Mouse (Mus musculus): Measurements from ENCODE around the gene Tsc2. TPM values are rescaled to one million over a fixed set of nuclear protein-coding genes. Genes with fewer than 3 reads are reported as not detected.
"Not testable (repeated sequence)": the region's sequence is repeated elsewhere in the genome, so short reads cannot be mapped to it uniquely, and the experiment has no call there.

Tsc2 gene
- polyA plus RNA-seq, 1 experiment from 2014 or later: 58.2 TPM

- WGBS: 11% methylated on average over 15 of the region's 15 CpGs
- not testable (repeated sequence) for H3K36me3 ChIP-seq (ENCODE audit: control insufficient read depth, insufficient read depth, low read length); ATAC-seq (ENCODE audit: low read depth); H3K9me3 ChIP-seq (ENCODE audit: control insufficient read depth, low read length); H3K27me3 ChIP-seq (ENCODE audit: control insufficient read depth, insufficient read depth, low read depth, low read length)
- peak overlapping the region; percentile 63 for H3K4me2 ChIP-seq (ENCODE audit: low read depth, low read length)
- peaks cover 26% of the 10 kb centered on the region for H3K4me1 ChIP-seq (replicated peaks; ENCODE audit: control insufficient read depth, insufficient read depth, low read length)
- peak overlapping the region; percentile 97 for H3K4me3 ChIP-seq (ENCODE audit: low read length)
- peak overlapping the region; percentile 94 for H3K9ac ChIP-seq (ENCODE audit: low read length)
- peak overlapping the region; percentile 79 for H3K27ac ChIP-seq (ENCODE audit: low read length)
Measured at GRCm38 (mm10) chr17:24669214-24669544, 36.7 kb upstream of the Tsc2 start.

- H3K9me3 ChIP-seq (ENCODE audit: control insufficient read depth, low read length): no peaks in the 10 kb centered on the region
- no peak overlapping the region for H3K27ac ChIP-seq (ENCODE audit: low read length)
- ATAC-seq (ENCODE audit: low read depth): no peak
- WGBS: 20% methylated on average over 6 of the region's 6 CpGs
- H3K36me3 ChIP-seq (ENCODE audit: control insufficient read depth, insufficient read depth, low read length): no peaks in the 10 kb centered on the region
- H3K27me3 ChIP-seq (ENCODE audit: control insufficient read depth, insufficient read depth, low read depth, low read length): no peaks in the 10 kb centered on the region
- H3K9ac ChIP-seq (ENCODE audit: low read length): no peak overlapping the region
- no peak overlapping the region for H3K4me3 ChIP-seq (ENCODE audit: low read length)
- H3K4me2 ChIP-seq (ENCODE audit: low read depth, low read length): no peak overlapping the region
- H3K4me1 ChIP-seq (replicated peaks; ENCODE audit: control insufficient read depth, insufficient read depth, low read length): peaks cover 26% of the 10 kb centered on the region
Measured at GRCm38 (mm10) chr17:24667416-24667815, 35.0 kb upstream of the Tsc2 start.

- not testable (repeated sequence) for H3K9me3 ChIP-seq (ENCODE audit: control insufficient read depth, low read length); H3K4me2 ChIP-seq (ENCODE audit: low read depth, low read length); H3K27ac ChIP-seq (ENCODE audit: low read length); H3K4me3 ChIP-seq (ENCODE audit: low read length); H3K36me3 ChIP-seq (ENCODE audit: control insufficient read depth, insufficient read depth, low read length); H3K27me3 ChIP-seq (ENCODE audit: control insufficient read depth, insufficient read depth, low read depth, low read length); ATAC-seq (ENCODE audit: low read depth); H3K9ac ChIP-seq (ENCODE audit: low read length)
- 55% methylated on average over 7 of the region's 7 CpGs for WGBS
- H3K4me1 ChIP-seq (replicated peaks; ENCODE audit: control insufficient read depth, insufficient read depth, low read length): peaks cover 22% of the 10 kb centered on the region
Measured at GRCm38 (mm10) chr17:24667011-24667410, 34.6 kb upstream of the Tsc2 start.

GRCm38 (mm10) chr17:24658017-24658758, 25.8 kb upstream of the Tsc2 start, which contains the start of gene Npw:
TSS of gene Npw (minus strand) at chr17:24658457.
- Histone ChIP-seq H3K4me1 (replicated peaks; ENCODE audit: control insufficient read depth, insufficient read depth, low read length) (peaks cover 12% of the 10 kb centered on the region; the same call in 1 of the 2 replicates), H3K4me2 (ENCODE audit: low read depth, low read length) (peak within 1 kb of the TSS; percentile 89), H3K27me3 (ENCODE audit: control insufficient read depth, insufficient read depth, low read depth, low read length) (peaks cover 35% of the 10 kb centered on the region), H3K9ac (ENCODE audit: low read length) (peak within 1 kb of the TSS; percentile 57), H3K9me3 (ENCODE audit: control insufficient read depth, low read length) (no peaks in the 10 kb centered on the region), H3K36me3 (ENCODE audit: control insufficient read depth, insufficient read depth, low read length) (no peaks in the 10 kb centered on the region), H3K4me3 (ENCODE audit: low read length) (peak within 1 kb of the TSS; percentile 50), H3K27ac (ENCODE audit: low read length) (no peak within 1 kb of the TSS)
- WGBS: 2% methylated on average over 47 of the region's 47 CpGs
- ATAC-seq (ENCODE audit: low read depth): peak; percentile 57

- H3K36me3 ChIP-seq (ENCODE audit: control insufficient read depth, insufficient read depth, low read length): no peaks in the 10 kb centered on the region
- no peak overlapping the region for H3K4me2 ChIP-seq (ENCODE audit: low read depth, low read length)
- H3K9ac ChIP-seq (ENCODE audit: low read length): no peak overlapping the region
- H3K27ac ChIP-seq (ENCODE audit: low read length): no peak overlapping the region
- 63% methylated on average over 4 of the region's 4 CpGs for WGBS
- H3K9me3 ChIP-seq (ENCODE audit: control insufficient read depth, low read length): no peaks in the 10 kb centered on the region
- H3K4me1 ChIP-seq (replicated peaks; ENCODE audit: control insufficient read depth, insufficient read depth, low read length): peaks cover 17% of the 10 kb centered on the region
- no peak for ATAC-seq (ENCODE audit: low read depth)
- H3K4me3 ChIP-seq (ENCODE audit: low read length): no peak overlapping the region
- peaks cover 33% of the 10 kb centered on the region for H3K27me3 ChIP-seq (ENCODE audit: control insufficient read depth, insufficient read depth, low read depth, low read length)
Measured at GRCm38 (mm10) chr17:24654969-24655368, 22.5 kb upstream of the Tsc2 start.

- Histone ChIP-seq H3K9me3 (ENCODE audit: control insufficient read depth, low read length) (no peaks in the 10 kb centered on the region), H3K4me2 (ENCODE audit: low read depth, low read length) (peak overlapping the region; percentile 83), H3K27me3 (ENCODE audit: control insufficient read depth, insufficient read depth, low read depth, low read length) (peaks cover 26% of the 10 kb centered on the region), H3K27ac (ENCODE audit: low read length) (peak overlapping the region; percentile 88), H3K4me1 (replicated peaks; ENCODE audit: control insufficient read depth, insufficient read depth, low read length) (peaks cover 22% of the 10 kb centered on the region), H3K9ac (ENCODE audit: low read length) (peak overlapping the region; percentile 65), H3K4me3 (ENCODE audit: low read length) (peak overlapping the region; percentile 43), H3K36me3 (ENCODE audit: control insufficient read depth, insufficient read depth, low read length) (no peaks in the 10 kb centered on the region)
- ATAC-seq (ENCODE audit: low read depth): peak; percentile 63; the same call in 1 of the 2 replicates
- WGBS: 2% methylated on average over 19 of the region's 19 CpGs
Measured at GRCm38 (mm10) chr17:24653967-24654710, 21.7 kb upstream of the Tsc2 start.

GRCm38 (mm10) chr17:24651835-24652234, 19.4 kb upstream of the Tsc2 start:
- no peak overlapping the region for H3K9ac ChIP-seq (ENCODE audit: low read length)
- 58% methylated on average over 3 of the region's 3 CpGs for WGBS
- no peak overlapping the region for H3K4me2 ChIP-seq (ENCODE audit: low read depth, low read length)
- no peak overlapping the region for H3K4me3 ChIP-seq (ENCODE audit: low read length)
- H3K4me1 ChIP-seq (replicated peaks; ENCODE audit: control insufficient read depth, insufficient read depth, low read length): peaks cover 29% of the 10 kb centered on the region
- no peak for ATAC-seq (ENCODE audit: low read depth)
- no peaks in the 10 kb centered on the region for H3K36me3 ChIP-seq (ENCODE audit: control insufficient read depth, insufficient read depth, low read length)
- H3K9me3 ChIP-seq (ENCODE audit: control insufficient read depth, low read length): no peaks in the 10 kb centered on the region
- no peak overlapping the region for H3K27ac ChIP-seq (ENCODE audit: low read length)
- peaks cover 4% of the 10 kb centered on the region; the same call in 1 of the 2 replicates for H3K27me3 ChIP-seq (ENCODE audit: control insufficient read depth, insufficient read depth, low read depth, low read length)

- Histone ChIP-seq H3K27ac (ENCODE audit: low read length) (peak overlapping the region; percentile 15; the same call in 1 of the 2 replicates), H3K36me3 (ENCODE audit: control insufficient read depth, insufficient read depth, low read length) (no peaks in the 10 kb centered on the region), H3K4me2 (ENCODE audit: low read depth, low read length) (peak overlapping the region; percentile 83), H3K4me3 (ENCODE audit: low read length) (no peak overlapping the region), H3K9ac (ENCODE audit: low read length) (no peak overlapping the region), H3K27me3 (ENCODE audit: control insufficient read depth, insufficient read depth, low read depth, low read length) (no peaks in the 10 kb centered on the region), H3K9me3 (ENCODE audit: control insufficient read depth, low read length) (no peaks in the 10 kb centered on the region), H3K4me1 (replicated peaks; ENCODE audit: control insufficient read depth, insufficient read depth, low read length) (peaks cover 29% of the 10 kb centered on the region)
- WGBS: 69% methylated on average over 4 of the region's 4 CpGs
- ATAC-seq (ENCODE audit: low read depth): no peak
Measured at GRCm38 (mm10) chr17:24650766-24651165, 18.3 kb upstream of the Tsc2 start.

- under 1% methylated on average over 25 of the region's 41 CpGs for WGBS
- peak; percentile 83 for ATAC-seq (ENCODE audit: low read depth)
Measured at GRCm38 (mm10) chr17:24650070-24650616, 17.7 kb upstream of the Tsc2 start, which contains the start of gene Slc9a3r2. TSS of gene Slc9a3r2 (minus strand) at chr17:24650327.

More at GRCm38 (mm10) chr17:24650070-24650616, 17.7 kb upstream of the Tsc2 start, which contains the start of gene Slc9a3r2:
- H3K9ac ChIP-seq (ENCODE audit: low read length): peak within 1 kb of the TSS; percentile 93
- peak within 1 kb of the TSS; percentile 83 for H3K4me2 ChIP-seq (ENCODE audit: low read depth, low read length)
- no peaks in the 10 kb centered on the region for H3K27me3 ChIP-seq (ENCODE audit: control insufficient read depth, insufficient read depth, low read depth, low read length)
- H3K9me3 ChIP-seq (ENCODE audit: control insufficient read depth, low read length): no peaks in the 10 kb centered on the region
- H3K27ac ChIP-seq (ENCODE audit: low read length): peak within 1 kb of the TSS; percentile 67
- H3K4me1 ChIP-seq (replicated peaks; ENCODE audit: control insufficient read depth, insufficient read depth, low read length): peaks cover 33% of the 10 kb centered on the region
- peak within 1 kb of the TSS; percentile 86 for H3K4me3 ChIP-seq (ENCODE audit: low read length)
- no peaks in the 10 kb centered on the region for H3K36me3 ChIP-seq (ENCODE audit: control insufficient read depth, insufficient read depth, low read length)

All from lung, embryonic 16.5 days (tissue).